In the genomic region with DNA sequence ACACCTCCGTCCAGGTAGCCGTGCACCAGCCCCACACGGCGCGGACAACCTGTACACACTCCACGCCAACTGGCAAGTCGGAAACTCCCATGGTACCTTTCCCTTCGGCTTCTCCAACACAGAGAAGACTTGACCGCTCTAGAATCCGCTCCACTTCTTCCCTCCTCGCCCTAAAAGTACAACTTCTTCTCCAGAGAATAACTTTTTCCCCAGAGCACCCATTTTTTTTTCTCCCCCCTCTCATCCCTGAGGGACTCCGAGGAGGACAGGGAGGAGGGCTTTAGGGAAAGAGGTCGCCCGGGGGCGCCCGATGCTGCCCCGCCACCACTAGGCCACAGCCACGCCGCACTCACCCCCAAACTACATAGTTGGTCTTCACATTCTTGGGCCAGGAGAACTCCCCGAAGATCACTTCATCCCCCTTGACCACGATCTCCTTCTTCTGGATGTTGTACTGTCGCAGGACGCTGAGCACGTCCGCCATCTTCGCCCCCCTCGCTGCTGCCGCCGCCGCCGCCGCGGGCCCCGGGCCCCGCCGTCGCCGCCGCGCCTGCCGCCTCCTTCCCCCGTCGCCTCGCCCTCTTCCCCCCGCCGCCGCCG, we compare ENCODE assay signal across 7 mouse cellular contexts. TPM values are rescaled to one million over a fixed set of nuclear protein-coding genes. Genes with fewer than 3 reads are reported as not detected.
DNase-seq lines count a peak whose midpoint lies in the region; ATAC-seq and TF ChIP-seq lines count a peak whose summit lies in the region.

No protein-coding gene starts in this region.

- DNase-seq in spleen, adult 2 months (ENCODE audit: low read depth in 1 of 2, low spot score in 2 of 2), result peak; percentile 18 to 28
- no peak for DNase-seq in spleen, adult 12 weeks (ENCODE audit: low spot score)
- DNase-seq in brain, adult 2 months (ENCODE audit: low read depth, low spot score), result peak; percentile 67
- DNase-seq in splenic B cell, adult 2 months (ENCODE audit: low read depth, low spot score), result peak; percentile 36

- 1% methylated on average over 44 of the region's 48 CpGs for WGBS in spleen, adult 2 months
- WGBS in intestine, embryonic 15.5 days, result under 1% methylated on average over 45 of the region's 48 CpGs
- under 1% methylated on average over 43 of the region's 48 CpGs for WGBS in lung, embryonic 15.5 days

- peak overlapping the region; percentile 93 for H3K9ac ChIP-seq in intestine, embryonic 15.5 days
- peak overlapping the region; percentile 92 for H3K9ac ChIP-seq in lung, embryonic 15.5 days

- TF ChIP-seq POLR2A in spleen, adult 2 months (IDR thresholded peaks at IDR 0.05; ENCODE audit: low read depth, low read length), result no peak

- no peaks in the 10 kb centered on the region for H3K9me3 ChIP-seq in intestine, embryonic 15.5 days
- H3K9me3 ChIP-seq in lung, embryonic 15.5 days, result no peaks in the 10 kb centered on the region

- H3K27ac ChIP-seq in spleen, adult 2 months (ENCODE audit: insufficient read depth, low read length), result peak overlapping the region; percentile 80
- H3K27ac ChIP-seq in intestine, embryonic 15.5 days, result peak overlapping the region; percentile 94
- H3K27ac ChIP-seq in lung, embryonic 15.5 days, result peak overlapping the region; percentile 96

- peaks cover 1% of the 10 kb centered on the region; the same call in 1 of the 2 replicates for H3K36me3 ChIP-seq in spleen, adult 2 months (ENCODE audit: control insufficient read depth, insufficient read depth, low read length)
- no peaks in the 10 kb centered on the region; the same call in 1 of the 2 replicates for H3K36me3 ChIP-seq in intestine, embryonic 15.5 days
- peaks cover 6% of the 10 kb centered on the region; the same call in 1 of the 2 replicates for H3K36me3 ChIP-seq in lung, embryonic 15.5 days
- H3K36me3 ChIP-seq in splenic B cell, adult 2 months (ENCODE audit: control insufficient read depth, insufficient read depth, low read length, poor library complexity, severe bottlenecking), result 0 out of 2 replicates have a peak, but pooled peaks cover 2% of the 10 kb centered on the region

- peak overlapping the region; percentile 93 for H3K4me3 ChIP-seq in spleen, adult 2 months (ENCODE audit: extremely low read depth, insufficient read depth, insufficient read length)
- H3K4me3 ChIP-seq in intestine, embryonic 15.5 days (replicated peaks), result peak overlapping the region; percentile 87
- peak overlapping the region; percentile 85 for H3K4me3 ChIP-seq in lung, embryonic 15.5 days

- no peak for TF ChIP-seq CTCF in spleen, adult 2 months (IDR thresholded peaks at IDR 0.05; ENCODE audit: extremely low read depth, insufficient read depth, insufficient read length, insufficient replicate concordance)

- ATAC-seq in erythroid progenitor cell, adult 5-6 weeks (replicated peaks; ENCODE audit: low FRiP score, poor library complexity, severe bottlenecking), result peak; percentile 68
- peak; percentile 85 for ATAC-seq in intestine, embryonic 15.5 days
- peak; percentile 80 for ATAC-seq in lung, embryonic 15.5 days (ENCODE audit: borderline replicate concordance, extremely low read depth, low FRiP score, low TSS enrichment)

- H3K27me3 ChIP-seq in spleen, adult 2 months (ENCODE audit: control insufficient read depth, insufficient read depth, low read length), result peaks cover 3% of the 10 kb centered on the region; the same call in 1 of the 2 replicates
- no peaks in the 10 kb centered on the region for H3K27me3 ChIP-seq in intestine, embryonic 15.5 days (replicated peaks)
- H3K27me3 ChIP-seq in lung, embryonic 15.5 days, result no peaks in the 10 kb centered on the region
- H3K27me3 ChIP-seq in splenic B cell, adult 2 months (ENCODE audit: control insufficient read depth, insufficient read depth, low read length, poor library complexity, severe bottlenecking), result no peaks in the 10 kb centered on the region

- H3K4me1 ChIP-seq in spleen, adult 2 months (ENCODE audit: control insufficient read depth, insufficient read depth, insufficient read length), result no peaks in the 10 kb centered on the region
- no peaks in the 10 kb centered on the region for H3K4me1 ChIP-seq in intestine, embryonic 15.5 days (replicated peaks)
- H3K4me1 ChIP-seq in lung, embryonic 15.5 days, result no peaks in the 10 kb centered on the region

- peak overlapping the region; percentile 68 for H3K4me2 ChIP-seq in intestine, embryonic 15.5 days (replicated peaks)
- peak overlapping the region; percentile 68 for H3K4me2 ChIP-seq in lung, embryonic 15.5 days

RNA-seq across cellular contexts. Expression of gene Cdc73, which starts 0.5 kb away (rescaled TPM):
- polyA plus RNA-seq in spleen, adult 2 months (2012; rRNA removed), result 0.65 and 0.95 TPM in 2 replicates
- 20.1 and 38.9 TPM in 2 replicates for total RNA-seq in erythroid progenitor cell, adult 5-6 weeks (2015; ENCODE audit: low replicate concordance)
- 29.4 and 30.2 TPM in 2 replicates for total RNA-seq in erythroid progenitor cell, adult 5-6 weeks (2017; ENCODE audit: low replicate concordance)
- 26.7 and 28.0 TPM in 2 replicates for polyA plus RNA-seq in intestine, embryonic 15.5 days (2015; fragmentation: Nextera tagmentation; extraction: Ambion mirVana)
- polyA plus RNA-seq in lung, embryonic 15.5 days (2015; fragmentation: Nextera tagmentation; extraction: Ambion mirVana), result 28.3 and 32.3 TPM in 2 replicates

RNA-seq across cellular contexts. Expression of gene Glrx2, which starts 13.9 kb away (rescaled TPM):
- 9.5 and 11.1 TPM in 2 replicates for polyA plus RNA-seq in spleen, adult 2 months (2012; rRNA removed)
- 16.3 and 28.5 TPM in 2 replicates for total RNA-seq in erythroid progenitor cell, adult 5-6 weeks (2015; ENCODE audit: low replicate concordance)
- total RNA-seq in erythroid progenitor cell, adult 5-6 weeks (2017; ENCODE audit: low replicate concordance), result 8.2 and 19.1 TPM in 2 replicates
- 91.2 and 94.7 TPM in 2 replicates for polyA plus RNA-seq in intestine, embryonic 15.5 days (2015; fragmentation: Nextera tagmentation; extraction: Ambion mirVana)
- polyA plus RNA-seq in lung, embryonic 15.5 days (2015; fragmentation: Nextera tagmentation; extraction: Ambion mirVana), result 81.0 and 85.8 TPM in 2 replicates

Comparison
In these comparisons a context has a peak if more than half of its experiments do, and no peak if none do; other contexts are left out.
1. RNA of gene Cdc73, which starts 0.5 kb away (polyA plus RNA-seq): 28.3 to 32.3 TPM in lung, embryonic 15.5 days and 26.7 to 28.0 TPM in intestine, embryonic 15.5 days; 0.65 to 0.95 TPM in spleen, adult 2 months; every median in the first group is over 10 times any median in the second.
2. Peak in every context shown above with its lines, with median percentiles within 50 percentile points of each other: H3K27ac ChIP-seq, H3K4me3 ChIP-seq and ATAC-seq.